Mouse (Mus musculus) testis, adult 2 months (tissue): ENCODE measurements at regions not wholly inside any gene's neighbourhood (a gene's known extent, or its start where the extent isn't known, plus 50 kb on each side); places are given as distances from the start of the nearest gene placed in this dataset.

Experiments
- H3K27ac ChIP-seq: fragments of 200-500 bp; 2 replicates; pipeline ENCODE4 v1.5.1; 2012; ENCODE audit warnings: low read depth, low read length; ENCODE audit not compliant: control insufficient read depth, insufficient read depth
- H3K27me3 ChIP-seq: fragments of 200-500 bp; 2 replicates; pipeline ENCODE4 v1.6.1; 2012; ENCODE audit warnings: mild to moderate bottlenecking, low read length, moderate library complexity; ENCODE audit not compliant: control insufficient read depth, insufficient read depth
- H3K36me3 ChIP-seq: fragments of 200-500 bp; 2 replicates; pipeline ENCODE4 v1.6.1; 2012; ENCODE audit warnings: mild to moderate bottlenecking, low read length; ENCODE audit not compliant: control insufficient read depth, insufficient read depth
- H3K4me1 ChIP-seq: fragments of 200-500 bp; 2 replicates; pipeline ENCODE4 v1.6.1; 2012; ENCODE audit warnings: low read length; ENCODE audit not compliant: control insufficient read depth, insufficient read depth
- H3K4me3 ChIP-seq: fragments of 200-500 bp; 2 replicates; pipeline ENCODE4 v1.5.1; 2012; ENCODE audit warnings: low read depth, mild to moderate bottlenecking, low read length, moderate library complexity, mixed read lengths; ENCODE audit not compliant: control insufficient read depth
- CTCF ChIP-seq: fragments of 200-500 bp; IDR thresholded peaks from 2 replicates; pipeline ENCODE4 v1.5.1; 2012; ENCODE audit warnings: low read depth, mild to moderate bottlenecking, inconsistent platforms, low read length, moderate library complexity; ENCODE audit not compliant: control insufficient read depth, insufficient read depth, insufficient replicate concordance
- POLR2A ChIP-seq: fragments of 200-500 bp; IDR thresholded peaks from 2 replicates; pipeline ENCODE4 v1.6.1; 2012; ENCODE audit warnings: low read depth, mild to moderate bottlenecking, inconsistent platforms, low read length, moderate library complexity; ENCODE audit not compliant: control insufficient read depth

DNA sequence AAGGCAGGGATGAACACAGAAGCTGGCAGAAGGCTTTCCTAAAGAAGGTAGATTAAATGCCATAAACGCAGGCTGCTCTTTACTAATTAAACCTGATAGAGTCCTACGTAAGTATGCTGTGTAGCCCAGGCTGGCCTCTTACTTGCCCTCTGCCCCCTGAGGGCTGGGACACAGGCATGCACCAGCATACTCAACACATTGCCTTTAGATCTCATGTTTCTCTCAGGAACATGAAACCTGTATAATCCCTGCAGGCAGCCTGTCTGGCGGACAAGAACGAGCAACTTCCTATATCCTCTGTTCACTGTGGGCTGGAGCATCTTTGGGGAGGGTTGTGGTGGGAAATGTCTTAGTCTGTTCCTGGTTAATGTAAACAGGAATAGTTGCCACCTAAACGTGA lies 94.8 kb upstream of the Lclat1 start:
- Histone ChIP-seq H3K4me1 (no peaks in the 10 kb centered on the region; the same call in 1 of the 2 replicates), H3K27me3 (no peaks in the 10 kb centered on the region), H3K27ac (no peak overlapping the region), H3K36me3 (no peaks in the 10 kb centered on the region), H3K4me3 (no peak overlapping the region)
- TF ChIP-seq POLR2A = no peak
- TF ChIP-seq CTCF = no peak

GRCm38 (mm10) chr17:73014090-73014853 lies 93.5 kb upstream of the Lclat1 start:
- Histone ChIP-seq H3K4me3 (no peak overlapping the region), H3K4me1 (no peaks in the 10 kb centered on the region), H3K27me3 (no peaks in the 10 kb centered on the region), H3K27ac (no peak overlapping the region), H3K36me3 (no peaks in the 10 kb centered on the region)
- TF ChIP-seq POLR2A = no peak
- TF ChIP-seq CTCF = no peak

DNA sequence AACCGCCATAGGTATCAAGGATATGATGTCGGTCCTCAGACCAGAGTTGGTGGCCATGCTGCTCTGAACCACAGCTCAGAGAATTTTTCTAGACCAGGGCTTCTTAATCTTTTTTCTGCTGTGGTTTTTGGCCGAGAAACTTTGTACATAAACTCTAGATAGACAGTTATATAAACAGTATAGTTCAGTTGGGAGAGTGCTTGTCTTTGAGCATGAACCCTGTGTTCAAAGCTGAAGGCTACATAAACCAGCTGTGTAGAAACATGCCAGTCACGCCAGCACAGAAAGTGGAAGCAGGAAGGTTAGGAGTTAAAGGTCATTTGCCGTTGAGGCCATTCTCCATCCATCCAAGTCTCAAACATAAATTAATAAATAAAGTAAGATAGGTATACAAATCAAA lies 90.6 kb upstream of the Lclat1 start:
- no peaks in the 10 kb centered on the region for H3K4me1 ChIP-seq
- no peak overlapping the region for H3K27ac ChIP-seq
- no peaks in the 10 kb centered on the region for H3K36me3 ChIP-seq
- no peaks in the 10 kb centered on the region for H3K27me3 ChIP-seq
- no peak for TF ChIP-seq CTCF
- no peak for TF ChIP-seq POLR2A
- H3K4me3 ChIP-seq = no peak overlapping the region

- no peaks in the 10 kb centered on the region; the same call in 1 of the 2 replicates for H3K4me1 ChIP-seq
- H3K27ac ChIP-seq = peak overlapping the region; percentile 43; the same call in 1 of the 2 replicates
- TF ChIP-seq POLR2A (no peak), CTCF (no peak)
Measured at GRCm38 (mm10) chr17:73022630-73023051, 85.1 kb upstream of the Lclat1 start.

DNA sequence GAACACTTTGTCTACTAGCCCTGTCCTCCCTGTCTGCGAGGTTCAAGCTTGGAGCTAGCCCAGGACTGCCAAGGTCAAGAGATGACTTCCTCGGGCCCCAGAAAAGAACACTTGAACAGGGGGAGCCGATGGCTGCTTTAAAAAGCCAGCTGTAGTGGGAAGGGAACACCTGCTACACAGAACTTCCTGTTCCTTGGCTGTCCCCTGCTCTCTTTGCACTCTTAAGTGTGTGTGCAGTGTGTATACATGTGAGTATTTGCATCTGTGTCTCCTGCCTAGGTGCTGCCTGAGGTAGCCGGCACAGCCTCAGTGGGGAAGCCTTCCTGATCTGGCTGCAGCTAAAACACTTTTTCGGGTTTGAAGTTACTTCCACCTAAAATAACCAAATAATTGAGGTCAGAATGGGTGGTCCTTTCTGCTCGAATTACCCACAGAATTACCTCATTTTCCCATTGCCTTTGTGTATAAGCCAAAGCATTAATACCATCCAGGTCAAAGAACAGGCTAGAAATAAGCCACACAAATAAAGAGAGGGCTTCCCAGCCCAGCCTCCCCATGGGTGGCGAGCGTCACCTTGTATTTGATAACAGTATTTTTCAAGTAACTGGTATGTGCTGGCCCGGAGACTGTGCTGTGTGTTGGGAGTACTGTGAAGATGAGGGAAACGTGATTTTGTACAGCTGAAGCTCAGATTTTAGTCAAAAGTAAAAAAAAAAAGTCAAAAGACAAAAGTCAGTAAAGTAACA lies 84.2 kb upstream of the Lclat1 start:
- no peaks in the 10 kb centered on the region; the same call in 1 of the 2 replicates for H3K4me1 ChIP-seq
- no peaks in the 10 kb centered on the region for H3K27me3 ChIP-seq
- no peaks in the 10 kb centered on the region for H3K36me3 ChIP-seq
- no peak overlapping the region for H3K4me3 ChIP-seq
- H3K27ac ChIP-seq = no peak overlapping the region
- TF ChIP-seq CTCF (no peak), POLR2A (no peak)

More at GRCm38 (mm10) chr17:73022630-73023051, 85.1 kb upstream of the Lclat1 start:
- Histone ChIP-seq H3K4me3 (no peak overlapping the region), H3K36me3 (no peaks in the 10 kb centered on the region), H3K27me3 (no peaks in the 10 kb centered on the region)

DNA sequence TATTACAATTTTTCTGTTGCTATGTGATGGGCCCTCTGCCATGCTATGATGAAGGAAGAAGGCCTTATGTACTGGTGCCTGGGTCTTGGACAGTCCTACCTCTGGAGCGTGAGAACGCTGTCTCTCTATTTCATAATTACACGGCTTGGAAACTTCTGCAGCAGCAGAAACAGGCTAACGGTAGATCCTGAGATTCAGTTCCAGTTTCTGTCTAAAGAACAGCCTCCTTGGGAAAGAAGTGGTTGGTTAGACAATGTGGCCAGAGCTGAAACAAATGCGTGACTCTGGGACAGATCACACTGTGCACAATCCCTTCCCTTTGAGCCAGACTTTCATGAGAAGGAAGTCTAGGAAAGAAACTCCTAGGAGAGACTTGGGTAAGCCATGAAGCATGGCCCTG lies 80.7 kb upstream of the Lclat1 start:
- no peak overlapping the region for H3K4me3 ChIP-seq
- no peak for TF ChIP-seq CTCF
- no peak for TF ChIP-seq POLR2A

DNA sequence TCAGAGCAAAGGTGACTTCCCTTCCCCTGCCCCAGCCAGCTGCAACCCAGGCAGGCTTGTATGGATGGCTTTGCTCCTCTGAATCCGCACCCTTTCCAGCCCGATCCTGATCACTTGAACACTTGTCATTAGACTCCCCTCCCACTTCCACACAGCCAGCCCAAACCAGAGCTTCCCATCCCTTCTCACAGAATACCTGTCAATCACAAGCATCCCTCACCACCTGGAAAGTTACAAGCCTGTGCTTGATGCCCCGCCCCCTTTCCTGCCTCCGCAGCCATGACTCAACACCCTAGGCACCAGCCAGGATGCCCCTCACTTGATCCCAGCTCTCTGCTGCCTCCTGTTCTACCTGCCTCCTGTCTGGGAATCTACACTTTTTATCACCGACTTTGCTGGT lies 76.0 kb upstream of the Lclat1 start:
- Histone ChIP-seq H3K27ac (peak overlapping the region; percentile 58), H3K27me3 (no peaks in the 10 kb centered on the region), H3K4me3 (peak overlapping the region; percentile 77), H3K36me3 (no peaks in the 10 kb centered on the region), H3K4me1 (peaks cover 3% of the 10 kb centered on the region)
- TF ChIP-seq POLR2A (no peak; the same call in 1 of the 2 replicates), CTCF (no peak)

More for the DNA sequence above, 80.7 kb upstream of the Lclat1 start:
- Histone ChIP-seq H3K27me3 (no peaks in the 10 kb centered on the region), H3K4me1 (no peaks in the 10 kb centered on the region; the same call in none of the 2 replicates), H3K36me3 (no peaks in the 10 kb centered on the region), H3K27ac (no peak overlapping the region)
